Comparison of ENCODE assay signal across 8 mouse cellular contexts in the genomic region with DNA sequence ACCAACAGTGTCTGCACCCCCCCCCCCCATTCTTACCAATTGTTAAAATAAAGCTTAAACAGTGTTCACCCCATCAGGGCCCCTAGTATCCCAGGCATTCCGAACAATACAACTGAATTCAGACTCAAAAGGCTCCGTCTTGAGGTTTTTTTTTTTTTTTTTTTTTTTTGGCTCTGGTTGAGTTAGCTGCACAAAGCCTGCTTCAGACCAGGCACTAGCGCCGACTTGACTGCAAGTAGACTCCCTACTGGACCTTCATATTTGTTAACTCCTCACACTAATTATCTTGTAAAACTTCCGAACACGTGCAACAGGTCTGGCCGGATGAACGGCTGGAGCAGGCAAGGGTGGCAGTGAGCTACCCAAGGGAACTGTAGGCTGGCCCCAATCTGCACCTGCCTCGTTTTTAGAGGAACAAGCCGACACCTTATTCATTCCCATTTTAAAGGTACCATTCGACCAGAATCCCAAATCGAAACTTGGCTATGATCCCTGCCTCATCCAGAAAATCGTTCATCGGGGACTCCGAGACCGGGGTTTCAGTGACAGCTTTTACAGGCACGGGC. TPM values are rescaled to one million over a fixed set of nuclear protein-coding genes. Genes with fewer than 3 reads are reported as not detected.
DNase-seq lines count a peak whose midpoint lies in the region; ATAC-seq and TF ChIP-seq lines count a peak whose summit lies in the region.

No protein-coding gene starts in this region.

- TF ChIP-seq CTCF in heart, adult 2 months (IDR thresholded peaks at IDR 0.05) = no peak
- no peak for TF ChIP-seq CTCF in C2C12 (IDR thresholded peaks at IDR 0.05; ENCODE audit: control insufficient read depth, insufficient read depth, insufficient read length)

- H3K4me3 ChIP-seq in heart, adult 2 months = peak overlapping the region; percentile 88
- H3K4me3 ChIP-seq in C2C12 (ENCODE audit: insufficient read depth, poor library complexity, severe bottlenecking) = peak overlapping the region; percentile 98
- H3K4me3 ChIP-seq in hindbrain, embryonic 13.5 days = peak overlapping the region; percentile 95
- H3K4me3 ChIP-seq in liver, embryonic 15.5 days (replicated peaks) = peak overlapping the region; percentile 96

- intact Hi-C loops in heart, adult 2 months (cut with DNase I) = loop anchor here (10.0 kb wide), 1 partner anchor 1977 kb away; a partner anchor contains a TSS

- peak overlapping the region; percentile 86 for H3K27ac ChIP-seq in heart, adult 2 months
- H3K27ac ChIP-seq in hindbrain, embryonic 13.5 days = peak overlapping the region; percentile 93
- peak overlapping the region; percentile 78 for H3K27ac ChIP-seq in liver, embryonic 15.5 days (replicated peaks)

- peaks cover 34% of the 10 kb centered on the region for H3K79me3 ChIP-seq in C2C12 (ENCODE audit: low read depth)

- H3K79me2 ChIP-seq in heart, adult 2 months (replicated peaks; ENCODE audit: control insufficient read depth, insufficient read depth, low read length) = peaks cover 2% of the 10 kb centered on the region
- H3K79me2 ChIP-seq in C2C12 (ENCODE audit: control insufficient read depth, insufficient read depth) = peaks cover 58% of the 10 kb centered on the region

- peaks cover 2% of the 10 kb centered on the region; the same call in 1 of the 2 replicates for H3K4me1 ChIP-seq in heart, adult 2 months (ENCODE audit: control insufficient read depth, insufficient read depth, low read length)
- H3K4me1 ChIP-seq in hindbrain, embryonic 13.5 days (replicated peaks) = peaks cover 20% of the 10 kb centered on the region
- H3K4me1 ChIP-seq in liver, embryonic 15.5 days (replicated peaks) = peaks cover 22% of the 10 kb centered on the region

- TF ChIP-seq POLR2A in heart, adult 2 months (IDR thresholded peaks at IDR 0.05; ENCODE audit: insufficient read depth, low read depth, low read length) = no peak

- DNase-seq in heart, adult 2 months = no peak
- no peak for DNase-seq in heart, adult 8-10 months (ENCODE audit: low spot score)
- peak; percentile 25 for DNase-seq in c-Kit-positive CD71-positive TER-119-negative erythroid progenitor cells, embryonic 14.5 days (ENCODE audit: low read depth)
- peak; percentile 7 for DNase-seq in splenic B cell, adult 2 months (ENCODE audit: low read depth, low spot score)
- no peak for DNase-seq in layer of hippocampus, adult 11-12 months (ENCODE audit: low spot score)

- H3K27me3 ChIP-seq in heart, adult 2 months (ENCODE audit: control insufficient read depth, insufficient read depth, low read length) = no peaks in the 10 kb centered on the region
- H3K27me3 ChIP-seq in C2C12 (ENCODE audit: control insufficient read depth, insufficient read depth, insufficient read length) = no peaks in the 10 kb centered on the region
- no peaks in the 10 kb centered on the region for H3K27me3 ChIP-seq in hindbrain, embryonic 13.5 days
- no peaks in the 10 kb centered on the region for H3K27me3 ChIP-seq in liver, embryonic 15.5 days
- H3K27me3 ChIP-seq in splenic B cell, adult 2 months (ENCODE audit: control insufficient read depth, insufficient read depth, low read length, poor library complexity, severe bottlenecking) = no peaks in the 10 kb centered on the region

- ATAC-seq in hindbrain, embryonic 13.5 days (ENCODE audit: low FRiP score) = no peak
- ATAC-seq in liver, embryonic 15.5 days (ENCODE audit: insufficient read depth) = peak; percentile 30; the same call in 1 of the 2 replicates

- H3K9me3 ChIP-seq in hindbrain, embryonic 13.5 days = no peaks in the 10 kb centered on the region
- no peaks in the 10 kb centered on the region for H3K9me3 ChIP-seq in liver, embryonic 15.5 days (replicated peaks)

- H3K36me3 ChIP-seq in heart, adult 2 months (ENCODE audit: control insufficient read depth, insufficient read depth, low read length) = peaks cover 7% of the 10 kb centered on the region; the same call in 1 of the 2 replicates
- peaks cover 41% of the 10 kb centered on the region for H3K36me3 ChIP-seq in C2C12 (ENCODE audit: control insufficient read depth, insufficient read depth)
- H3K36me3 ChIP-seq in hindbrain, embryonic 13.5 days = peaks cover 34% of the 10 kb centered on the region
- H3K36me3 ChIP-seq in liver, embryonic 15.5 days (replicated peaks) = peaks cover 36% of the 10 kb centered on the region
- H3K36me3 ChIP-seq in splenic B cell, adult 2 months (ENCODE audit: control insufficient read depth, insufficient read depth, low read length, poor library complexity, severe bottlenecking) = peaks cover 9% of the 10 kb centered on the region

- H3K9ac ChIP-seq in heart, adult 2 months (ENCODE audit: low read depth, low read length) = peak overlapping the region; percentile 99
- peak overlapping the region; percentile 94 for H3K9ac ChIP-seq in hindbrain, embryonic 13.5 days
- H3K9ac ChIP-seq in liver, embryonic 15.5 days = peak overlapping the region; percentile 88

- no peak for TF ChIP-seq EP300 in heart, adult 2 months (IDR thresholded peaks at IDR 0.05; ENCODE audit: insufficient read depth, low read depth, low read length)

- H3ac ChIP-seq in C2C12 (ENCODE audit: control insufficient read depth, insufficient read length, low read depth) = peak overlapping the region; percentile 99

- peak overlapping the region; percentile 93 for H3K4me2 ChIP-seq in hindbrain, embryonic 13.5 days
- peak overlapping the region; percentile 79 for H3K4me2 ChIP-seq in liver, embryonic 15.5 days

- under 1% methylated on average over 17 of the region's 17 CpGs for WGBS in heart, adult 2 months
- under 1% methylated on average over 17 of the region's 17 CpGs for WGBS in hindbrain, embryonic 13.5 days
- WGBS in liver, embryonic 15.5 days (ENCODE audit: insufficient replicate concordance) = under 1% methylated on average over 17 of the region's 17 CpGs

TF ChIP-seq in C2C12, 6 proteins besides CTCF, POLR2A, EP300 and RAD21:
- TF ChIP-seq MYOD1 (IDR thresholded peaks at IDR 0.05; ENCODE audit: control insufficient read depth, insufficient read length, low read depth) (no peak), MYOG (IDR thresholded peaks at IDR 0.05; ENCODE audit: control insufficient read depth, extremely low read depth, insufficient read length) (no peak), MAX (IDR thresholded peaks at IDR 0.05) (no peak), USF1 (IDR thresholded peaks at IDR 0.05; ENCODE audit: low read depth) (no peak), FOSL1 (IDR thresholded peaks at IDR 0.05; ENCODE audit: insufficient read depth, low read length, poor library complexity, severe bottlenecking) (no peak), CEBPB (IDR thresholded peaks at IDR 0.05; ENCODE audit: low read depth) (no peak)

RNA-seq across cellular contexts. Expression of a gene that starts 0.8 kb away (rescaled TPM):
- total RNA-seq in heart, adult 2 months (2021) = 100 to 1,000 TPM in 1 of 2 experiments, 10 to 100 TPM in 1; 91.2 to 101 TPM
- polyA plus RNA-seq in heart, adult 2 months (2012; rRNA removed) = 55.3 and 80.8 TPM in 2 replicates
- 100 to 1,000 TPM; 103 to 113 (median 104) TPM for total RNA-seq in heart, adult 8-10 months (2022)
- 226 TPM for polyA plus RNA-seq in C2C12 (2012; fragmentation: generic; extraction: Trizol)
- 248 and 256 TPM in 2 replicates for polyA plus RNA-seq in hindbrain, embryonic 13.5 days (2015; fragmentation: Nextera tagmentation; extraction: Ambion mirVana)
- 118 and 120 TPM in 2 replicates for polyA plus RNA-seq in liver, embryonic 15.5 days (2015; fragmentation: Nextera tagmentation; extraction: Ambion mirVana)

Comparison
In these comparisons a context has a peak if more than half of its experiments do, and no peak if none do; other contexts are left out.
1. DNase-seq: peak in c-Kit-positive CD71-positive TER-119-negative erythroid progenitor cells, embryonic 14.5 days (single experiment) and splenic B cell, adult 2 months (single experiment); none in heart, adult 2 months (0 of 2), heart, adult 8-10 months (single experiment) and layer of hippocampus, adult 11-12 months (single experiment).
2. Peak in every context shown above with its lines, with median percentiles within 50 percentile points of each other: H3K27ac ChIP-seq, H3K4me3 ChIP-seq and H3K9ac ChIP-seq.